Mouse (Mus musculus) layer of hippocampus, adult 18-20 months (tissue): ENCODE measurements around the gene Trmt13. TPM values are rescaled to one million over a fixed set of nuclear protein-coding genes. Genes with fewer than 3 reads are reported as not detected.
A peak's percentile ranks its signal among the peaks of the same experiment; 100 is the strongest.
"Not testable (repeated sequence)": the region's sequence is repeated elsewhere in the genome, so short reads cannot be mapped to it uniquely, and the experiment has no call there.

ENCODE experiments used
- DNase-seq, 2 experiments: peaks; one replicate each; pipeline ENCODE4 v3.0.0; 2022; ENCODE audit warnings: low spot score in 2 of 2
- long read RNA-seq: library from polyadenylated mRNA; stranded (forward); transcript quantifications from one replicate; pipeline ENCODE4 v2.0.0, GENCODE M21; 2021
- total RNA-seq, 2 experiments: library from RNA; stranded (reverse); gene quantifications; 2 replicates each; pipeline ENCODE4 v1.2.3; 2021

Gene Trmt13
- total RNA-seq, result 10 to 100 TPM; 18.5 to 20.9 TPM
- long read RNA-seq, partial matches to known transcripts, result 2 of 15 reads
- long read RNA-seq, other reads (novel, unspliced or antisense), result 11 of 15 reads

DNA sequence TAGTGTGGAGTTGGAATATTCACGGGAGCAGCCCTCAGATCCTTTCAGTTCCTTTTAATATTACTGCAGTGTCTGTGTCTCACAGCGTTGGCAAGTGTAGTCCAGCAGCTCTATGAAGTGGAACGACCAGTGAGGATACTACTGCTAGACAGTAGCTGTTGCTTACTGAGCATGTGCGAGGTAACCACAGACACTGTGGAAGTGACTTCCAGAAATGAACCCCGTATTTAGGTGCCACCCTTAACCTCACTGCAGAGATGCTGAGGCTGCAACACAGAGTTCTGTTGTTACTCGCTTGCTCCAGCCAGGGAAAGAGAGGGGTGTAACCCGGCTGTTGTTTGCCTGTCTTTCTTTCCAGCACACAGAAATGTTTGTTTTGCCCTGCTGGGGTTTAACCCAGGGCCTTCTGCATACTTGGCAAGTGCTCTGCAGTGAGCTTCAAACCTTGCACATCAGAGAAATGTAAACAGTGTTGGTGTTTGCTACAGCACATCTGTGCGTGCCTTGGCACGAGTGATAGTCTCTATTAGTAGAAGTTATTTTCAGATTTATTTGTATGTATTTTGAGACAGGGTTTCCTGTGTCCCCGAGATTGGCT is at the start of gene Trmt13:
Gene Trmt13, minus strand, starts transcription at position 293 of the 598 bp plus-strand sequence.
- DNase-seq, result peak in 1 of 2 experiments; percentile 42

GRCm38 (mm10) chr3:116662463-116662863 is 48.1 kb upstream of the Trmt13 start, which contains the start of gene Mfsd14a:
TSS of gene Mfsd14a (minus strand) at chr3:116662677.
- peak; percentile 98 to 99 for DNase-seq

DNA sequence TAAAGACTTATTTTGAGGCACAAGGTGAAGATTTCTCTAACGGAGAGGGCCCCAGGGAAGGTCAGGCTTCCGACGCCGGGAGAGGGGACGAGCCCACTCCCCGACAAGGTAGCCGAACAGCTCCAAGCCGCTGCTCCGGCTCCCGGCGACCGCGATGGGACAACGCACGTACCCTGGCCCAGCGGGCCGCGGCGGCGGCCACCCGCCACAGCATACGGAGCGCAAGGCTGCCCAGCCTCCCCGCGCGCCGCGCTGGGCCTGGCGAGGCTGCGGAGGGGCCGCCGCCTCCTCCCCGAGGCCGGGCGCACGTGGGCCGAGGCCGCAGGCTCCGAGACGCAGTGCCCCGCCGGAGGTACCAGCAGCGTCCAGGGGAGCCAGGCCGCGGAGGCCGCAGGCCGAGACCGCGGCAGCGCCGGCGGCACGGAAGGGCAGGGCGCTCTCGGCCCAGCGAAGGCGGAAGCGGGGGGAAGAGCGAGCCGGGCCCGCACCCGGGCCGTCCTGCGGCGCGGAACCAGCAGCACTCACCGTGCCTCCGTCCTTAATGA is 47.6 kb upstream of the Trmt13 start:
- peak in 1 of 2 experiments; percentile 39 for DNase-seq

DNA sequence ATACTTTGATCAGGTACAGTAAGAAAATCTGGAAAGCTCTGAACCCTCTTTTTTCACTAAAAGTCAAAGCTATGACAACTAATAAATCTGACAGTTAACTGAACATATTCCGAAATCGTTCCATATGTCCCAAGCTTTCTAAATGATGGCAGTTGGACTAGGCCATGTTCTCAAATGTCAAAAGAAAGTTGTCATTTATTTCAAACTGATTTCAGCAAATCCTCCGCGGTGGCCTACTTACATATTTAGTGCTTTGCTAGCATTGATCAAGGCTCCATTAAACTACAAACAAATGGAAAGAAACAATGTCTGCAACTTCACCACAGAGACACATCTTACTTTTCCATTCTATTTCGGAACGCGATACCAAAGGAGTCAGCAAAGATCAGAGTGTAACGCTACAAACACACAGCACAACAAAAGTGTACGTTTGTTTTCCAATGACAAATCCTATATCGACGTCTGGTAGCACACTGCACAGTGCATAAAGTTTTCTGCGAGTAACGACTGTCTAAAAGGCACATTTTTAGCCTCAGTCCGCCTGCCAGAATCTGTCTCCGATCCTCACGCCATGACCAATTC is 47.0 kb upstream of the Trmt13 start:
- DNase-seq, result no peak

DNA sequence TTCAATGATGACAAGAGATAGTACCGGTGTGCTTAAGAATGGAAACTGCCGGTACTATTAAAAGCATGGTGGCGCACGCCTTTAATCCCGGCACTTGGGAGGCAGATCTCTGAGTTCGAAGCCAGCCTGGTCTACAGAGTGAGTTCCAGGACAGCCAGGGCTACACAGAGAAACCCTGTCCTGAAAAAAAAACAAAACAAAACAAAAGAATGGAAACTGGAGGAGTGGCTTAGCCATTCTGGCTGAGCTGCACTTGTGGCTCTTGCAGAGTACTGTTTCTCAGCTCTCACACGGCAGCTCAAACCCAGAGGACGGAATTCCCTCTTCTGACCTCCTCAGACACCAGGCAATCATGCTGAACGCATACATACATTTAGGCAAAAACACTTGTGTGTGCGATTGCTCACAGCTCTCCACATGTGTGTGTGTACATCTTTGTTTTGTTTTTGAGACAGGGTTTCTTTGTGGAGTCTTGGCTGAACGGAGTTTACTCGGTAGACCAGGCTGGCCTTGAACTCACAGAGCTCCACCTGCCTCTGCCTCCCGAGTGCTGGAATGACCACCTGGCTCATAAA is 45.6 kb upstream of the Trmt13 start:
- no peak for DNase-seq

- DNase-seq, result no peak
Observed at GRCm38 (mm10) chr3:116658928-116659565, 44.7 kb upstream of the Trmt13 start.

DNA sequence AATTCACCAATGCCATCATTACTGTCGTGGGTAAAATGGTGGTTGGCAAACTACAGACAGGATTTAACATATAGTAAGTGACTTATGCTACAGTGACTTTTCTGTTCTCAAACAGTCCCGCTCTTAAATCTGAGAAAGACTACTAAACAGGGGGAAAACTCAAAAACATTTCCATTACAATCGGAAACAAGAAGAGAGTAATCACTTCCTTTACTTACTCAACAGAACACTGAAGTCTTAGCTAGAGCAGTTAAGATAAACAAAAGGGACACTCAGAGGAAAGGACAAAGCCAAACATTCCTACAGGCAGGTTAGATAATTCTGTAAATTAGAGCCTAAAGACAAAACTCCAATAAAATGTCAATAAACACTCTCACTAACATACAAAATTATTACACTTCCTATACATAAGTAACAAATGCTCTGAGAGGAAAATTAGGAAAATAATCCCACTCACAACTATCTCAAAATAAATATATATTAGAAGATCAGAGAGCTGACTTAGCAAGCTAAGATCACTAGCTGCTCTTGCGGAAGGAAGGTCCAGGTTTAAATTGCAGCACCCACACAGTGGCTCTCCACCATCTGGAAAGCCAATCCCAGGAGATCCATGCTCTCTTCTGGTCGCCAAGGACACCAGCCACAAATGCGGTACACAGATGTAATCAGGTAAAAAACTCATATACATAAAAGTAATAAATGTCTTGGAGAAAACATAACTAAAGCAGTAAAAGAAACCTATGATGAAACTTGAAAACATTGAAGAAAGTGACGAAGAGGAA is 42.0 kb upstream of the Trmt13 start:
- DNase-seq, result no peak

GRCm38 (mm10) chr3:116654051-116654450 is 39.7 kb upstream of the Trmt13 start:
- not testable (repeated sequence) for DNase-seq

- DNase-seq, result no peak
Observed at GRCm38 (mm10) chr3:116653278-116653945, 39.0 kb upstream of the Trmt13 start.

DNA sequence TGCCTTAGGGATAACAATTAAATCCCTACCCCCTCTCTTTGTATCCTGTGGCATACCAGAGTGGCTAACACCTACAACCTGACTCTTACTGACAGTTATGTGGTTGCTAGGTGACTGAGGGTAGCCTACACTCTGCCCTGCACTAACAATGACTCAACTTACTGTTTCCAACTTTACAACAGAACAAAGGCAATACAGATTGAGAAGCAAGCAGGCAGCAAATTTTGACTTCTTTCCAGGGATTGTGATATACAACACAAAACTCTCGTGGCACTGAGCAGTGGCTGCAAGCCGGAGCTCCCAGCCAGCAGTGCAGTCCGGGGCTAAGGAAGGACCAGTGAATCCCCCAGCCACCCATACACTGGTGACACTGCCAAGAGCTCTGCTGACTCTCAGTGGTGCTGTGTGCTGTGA is 37.7 kb upstream of the Trmt13 start:
- peak in 1 of 2 experiments; percentile 41 for DNase-seq

DNA sequence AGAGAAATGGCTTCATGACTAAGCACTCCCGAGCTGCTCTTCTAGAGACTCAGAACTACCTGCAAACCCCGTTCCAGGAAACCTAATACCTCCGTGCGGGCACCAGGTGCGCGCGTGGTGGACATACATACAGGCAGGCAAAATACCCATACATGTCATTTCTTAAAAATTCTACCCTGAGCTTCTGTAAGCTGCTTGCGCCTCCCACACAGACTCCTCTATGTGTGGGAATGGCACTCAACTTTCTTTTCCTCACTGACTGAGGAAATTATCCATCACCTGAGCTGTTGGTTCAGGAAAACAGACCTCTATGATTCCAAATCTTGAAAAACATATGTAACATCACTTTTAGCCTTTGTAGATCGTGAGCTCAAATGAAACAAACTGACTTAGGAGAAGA is 36.3 kb upstream of the Trmt13 start:
- no peak for DNase-seq

GRCm38 (mm10) chr3:116648805-116649204 is 34.4 kb upstream of the Trmt13 start:
- DNase-seq, result no peak

GRCm38 (mm10) chr3:116646387-116646786 is 32.0 kb upstream of the Trmt13 start:
- DNase-seq, result no peak

DNA sequence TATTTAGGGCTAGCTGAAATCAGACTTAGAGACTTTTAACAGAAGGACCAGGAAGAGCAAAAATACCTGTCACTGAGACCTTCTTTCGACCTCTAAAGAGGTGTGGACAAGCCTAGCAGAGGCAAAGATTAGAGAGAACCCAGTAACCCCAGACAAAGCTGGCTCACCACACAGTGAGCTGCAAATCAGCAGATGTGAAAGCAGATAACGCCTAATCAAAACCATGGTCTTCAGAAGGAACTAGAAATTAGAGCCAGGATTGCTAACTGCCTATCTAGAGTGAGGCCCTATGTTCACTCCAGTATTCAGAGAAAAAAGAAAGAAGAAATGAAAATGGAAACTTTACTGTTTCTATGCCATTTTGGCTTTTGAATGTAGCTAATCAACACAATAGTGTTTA is 28.0 kb upstream of the Trmt13 start:
- no peak for DNase-seq

- DNase-seq, result no peak
Observed at GRCm38 (mm10) chr3:116641811-116642371, 27.5 kb upstream of the Trmt13 start.

GRCm38 (mm10) chr3:116640024-116640423 is 25.6 kb upstream of the Trmt13 start:
- DNase-seq, result no peak

- DNase-seq, result no peak
Observed at GRCm38 (mm10) chr3:116638572-116638971, 24.2 kb upstream of the Trmt13 start.

- no peak for DNase-seq
Observed at GRCm38 (mm10) chr3:116637693-116638476, 23.5 kb upstream of the Trmt13 start.

GRCm38 (mm10) chr3:116635799-116636198 is 21.4 kb upstream of the Trmt13 start:
- no peak for DNase-seq
